Mouse (Mus musculus): ENCODE measurements around the gene Tmem9b. TPM values are rescaled to one million over a fixed set of nuclear protein-coding genes. Genes with fewer than 3 reads are reported as not detected.

Gene Tmem9b
- total and polyA plus RNA-seq, 3 experiments, result 26.4 to 30.6 TPM; not detected in 1

DNA sequence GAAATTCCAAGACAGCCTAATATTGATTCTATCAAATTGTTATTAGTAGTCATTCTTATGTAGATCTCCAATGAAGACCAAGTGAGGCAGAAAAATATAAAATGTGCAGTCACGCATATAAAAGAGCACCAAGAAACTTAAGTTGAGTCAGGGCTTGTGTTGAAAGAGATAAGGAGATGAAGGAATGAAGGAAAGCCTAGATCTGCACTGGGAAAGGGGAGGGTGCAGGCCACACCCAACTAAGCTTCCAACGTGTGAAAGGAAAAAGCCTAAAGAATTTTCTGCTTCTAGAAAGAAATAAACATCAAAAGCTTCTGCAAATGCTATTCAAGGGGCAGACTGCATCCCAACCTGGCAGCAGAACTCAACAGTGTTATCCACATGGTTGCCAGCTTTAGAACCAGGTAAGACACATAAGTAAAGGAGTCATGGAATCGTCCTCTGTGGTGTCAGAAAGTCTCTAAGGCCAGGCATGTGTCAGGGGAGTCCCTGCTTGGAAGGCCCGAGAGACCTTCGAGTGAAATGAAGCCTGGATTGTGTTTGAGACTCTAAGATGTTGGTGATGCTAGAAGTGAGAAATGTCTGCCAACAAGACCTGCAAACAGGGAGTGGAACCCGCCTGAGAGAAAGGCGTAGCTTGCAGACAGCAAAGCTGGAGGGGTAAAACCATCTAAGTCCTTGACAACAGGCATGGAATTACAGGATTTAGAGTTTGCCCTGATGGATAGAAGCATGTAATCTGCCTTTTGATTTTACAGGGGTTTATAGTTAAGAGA is 15.1 kb upstream of the Tmem9b start:
- Histone ChIP-seq H3K27me3 (ENCODE audit: control insufficient read depth in 1 of 2, insufficient read depth in 2 of 2, low read length in 2 of 2) (no peaks in the 10 kb centered on the region), H3K79me2 (ENCODE audit: control insufficient read depth, insufficient read depth, low read length, poor library complexity) (no peaks in the 10 kb centered on the region), H3K9me3 (replicated peaks; ENCODE audit: insufficient read depth, low read length) (no peaks in the 10 kb centered on the region), H3K4me1 (ENCODE audit: control insufficient read depth in 1 of 2, insufficient read depth in 2 of 2, low read length in 2 of 2) (peaks cover 9 to 33% of the 10 kb centered on the region in 2 experiments), H3K36me3 (ENCODE audit: control insufficient read depth in 1 of 2, insufficient read depth in 2 of 2, low read length in 2 of 2) (peaks cover 0 to 45% of the 10 kb centered on the region in 2 experiments; a peak in 2 of 4 replicates), H3K27ac (ENCODE audit: control insufficient read depth, low read depth, low read length) (peak overlapping the region; percentile 94), H3K9ac (ENCODE audit: control insufficient read depth, low read depth, low read length, poor library complexity, severe bottlenecking) (peak overlapping the region; percentile 43), H3K4me3 (ENCODE audit: control insufficient read depth in 1 of 2, insufficient read depth in 1 of 2, low read depth in 2 of 2, low read length in 2 of 2) (no peak overlapping the region)
- no peak for TF ChIP-seq ZNF384 (IDR thresholded peaks at IDR 0.05; ENCODE audit: low read depth, low read length)
- 0 out of 2 replicates have a peak, but pooled peaks have one; percentile 9 for TF ChIP-seq ETS1 (IDR thresholded peaks at IDR 0.05; ENCODE audit: low read depth, low read length)
- peak; percentile 64 to 74 for TF ChIP-seq EP300 (IDR thresholded peaks at IDR 0.05; ENCODE audit: low read depth in 1 of 2, low read length in 2 of 2)
- TF ChIP-seq BHLHE40 (IDR thresholded peaks at IDR 0.05; ENCODE audit: borderline replicate concordance, low read depth, low read length), result no peak
- TF ChIP-seq RCOR1 (IDR thresholded peaks at IDR 0.05; ENCODE audit: low read depth, low read length), result peak; percentile 35; the same call in 1 of the 2 replicates
- no peak for TF ChIP-seq UBTF (IDR thresholded peaks at IDR 0.05; ENCODE audit: borderline replicate concordance, insufficient read depth, low read depth, low read length)
- no peak for TF ChIP-seq MAFK (IDR thresholded peaks at IDR 0.05; ENCODE audit: borderline replicate concordance, low read depth, low read length)
- TF ChIP-seq POLR2AphosphoS2 (IDR thresholded peaks at IDR 0.05; ENCODE audit: low read length), result no peak
- no peak for TF ChIP-seq E2F4 (IDR thresholded peaks at IDR 0.05; ENCODE audit: borderline replicate concordance, low read depth, low read length)
- no peak for TF ChIP-seq MAX (IDR thresholded peaks at IDR 0.05; ENCODE audit: low read length)
- TF ChIP-seq ZMIZ1 (IDR thresholded peaks at IDR 0.05; ENCODE audit: low read depth, low read length), result no peak
- no peak for TF ChIP-seq MYC (IDR thresholded peaks at IDR 0.05; ENCODE audit: low read depth, low read length)
- no peak for TF ChIP-seq ZKSCAN1 (IDR thresholded peaks at IDR 0.05; ENCODE audit: low read depth, low read length)
- peak; percentile 8; the same call in 1 of the 2 replicates for TF ChIP-seq TAL1 (IDR thresholded peaks at IDR 0.05; ENCODE audit: low read length)
- TF ChIP-seq JUND (IDR thresholded peaks at IDR 0.05; ENCODE audit: low read depth, low read length), result no peak
- no peak for TF ChIP-seq HCFC1 (IDR thresholded peaks at IDR 0.05; ENCODE audit: low read depth, low read length)
- TF ChIP-seq KAT2A (conservative IDR thresholded peaks at IDR 0.05; ENCODE audit: low read depth, low read length), result no peak
- TF ChIP-seq MXI1 (IDR thresholded peaks at IDR 0.05; ENCODE audit: low read depth, low read length), result 0 out of 2 replicates have a peak, but pooled peaks have one; percentile 15
- TF ChIP-seq SMC3 (IDR thresholded peaks at IDR 0.05; ENCODE audit: low read depth, low read length), result no peak
- TF ChIP-seq MAZ (IDR thresholded peaks at IDR 0.05; ENCODE audit: low read depth, low read length), result no peak
- TF ChIP-seq NELFE (IDR thresholded peaks at IDR 0.05; ENCODE audit: low read depth, low read length), result no peak
- TF ChIP-seq CHD1 (IDR thresholded peaks at IDR 0.05; ENCODE audit: low read depth, low read length), result no peak
- no peak for TF ChIP-seq POLR2A (IDR thresholded peaks at IDR 0.05; ENCODE audit: control insufficient read depth in 1 of 2, insufficient read depth in 1 of 2, low read depth in 1 of 2, low read length in 2 of 2, poor library complexity in 1 of 2)
- peak; percentile 40; the same call in 1 of the 2 replicates for TF ChIP-seq TCF12 (IDR thresholded peaks at IDR 0.05; ENCODE audit: low read depth, low read length)
- TF ChIP-seq GATA1 (IDR thresholded peaks at IDR 0.05; ENCODE audit: low read depth, low read length), result peak; percentile 74
- TF ChIP-seq NRF1 (IDR thresholded peaks at IDR 0.05; ENCODE audit: insufficient read depth, low read depth, low read length, poor library complexity, severe bottlenecking), result no peak
- TF ChIP-seq SIN3A (IDR thresholded peaks at IDR 0.05; ENCODE audit: low read length), result no peak
- DNase-seq (ENCODE audit: low read depth, low spot score), result peak; percentile 59
